Mouse (Mus musculus) liver, embryonic 14.5 days (tissue): Measurements from ENCODE around the gene Atp2c2.

Experiments used
- CTCF ChIP-seq: IDR thresholded peaks from 2 replicates; pipeline ENCODE4 v1.5.1; 2016; ENCODE audit warnings: antibody characterized with exemption, low read depth, control low read depth
- EP300 ChIP-seq: IDR thresholded peaks from 2 replicates; pipeline ENCODE4 v1.6.1; 2016; ENCODE audit warnings: antibody characterized with exemption, low read depth

GRCm38 (mm10) chr8:119780402-119781049 is 80.7 kb downstream of the Atp2c2 start:
- TF ChIP-seq CTCF (no peak), EP300 (no peak)
